Mouse (Mus musculus): ENCODE data around the gene Smtn. TPM values are rescaled to one million over a fixed set of nuclear protein-coding genes. Genes with fewer than 3 reads are reported as not detected.

Smtn gene
- polyA plus RNA-seq, 1 experiment from 2014 or later, result 108 TPM

DNA sequence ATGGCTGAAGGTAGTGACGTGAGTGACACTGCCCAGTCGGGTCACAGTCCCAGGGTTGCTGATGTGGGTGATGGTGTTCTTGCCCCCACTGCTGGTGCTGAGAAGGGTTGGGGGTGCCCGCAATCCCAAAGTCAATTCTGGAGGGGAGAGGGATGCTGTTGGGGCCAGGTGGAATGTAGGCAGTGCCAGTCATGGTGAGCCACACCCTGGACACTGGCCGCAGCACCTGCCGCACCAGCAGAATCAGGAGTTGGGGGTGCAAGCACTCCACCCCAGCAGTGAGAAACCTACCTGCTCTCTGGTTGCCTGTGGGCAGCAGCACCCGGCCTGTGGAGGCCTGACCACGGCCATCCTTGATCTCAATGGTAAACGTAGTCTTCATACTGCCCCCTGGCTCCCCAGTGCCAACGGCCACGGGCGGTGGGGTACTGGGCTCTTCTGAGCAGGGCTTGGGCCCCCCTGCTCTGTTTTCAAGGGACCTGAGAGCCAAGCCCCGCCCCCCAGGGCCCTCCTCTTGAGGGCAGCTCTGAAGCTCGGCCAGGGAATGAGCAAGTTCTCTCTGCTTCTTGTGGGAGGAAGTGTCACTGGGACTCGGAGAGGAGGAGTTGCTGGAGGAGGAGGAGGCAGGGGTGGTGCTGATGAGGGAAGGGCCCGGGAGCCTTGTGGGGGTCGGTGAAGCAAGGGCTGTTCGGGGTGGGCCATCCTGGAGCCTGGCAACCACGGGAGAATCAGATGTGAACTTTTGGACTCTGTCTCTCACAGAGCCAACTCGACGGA is 10.7 kb downstream of the Smtn start:
- H3K27ac ChIP-seq (ENCODE audit: low read depth), result no peak overlapping the region
- no peak overlapping the region for H3K9ac ChIP-seq
- TF ChIP-seq CTCF (IDR thresholded peaks at IDR 0.05; ENCODE audit: low read depth), result no peak
- peaks cover 98% of the 10 kb centered on the region for H3K36me3 ChIP-seq (ENCODE audit: insufficient read depth)
- H3K27me3 ChIP-seq (ENCODE audit: insufficient read depth, low read length), result no peaks in the 10 kb centered on the region
- H3K4me3 ChIP-seq (ENCODE audit: low read depth, low read length), result no peak overlapping the region
- DNase-seq (no peak), ATAC-seq (ENCODE audit: insufficient read depth) (no peak)
- H3K9me3 ChIP-seq (ENCODE audit: low read depth, low read length), result no peaks in the 10 kb centered on the region
- H3K4me2 ChIP-seq, result no peak overlapping the region
- H3K4me1 ChIP-seq (ENCODE audit: insufficient read depth), result no peaks in the 10 kb centered on the region
- 76% methylated on average over 20 of the region's 20 CpGs for WGBS

DNA sequence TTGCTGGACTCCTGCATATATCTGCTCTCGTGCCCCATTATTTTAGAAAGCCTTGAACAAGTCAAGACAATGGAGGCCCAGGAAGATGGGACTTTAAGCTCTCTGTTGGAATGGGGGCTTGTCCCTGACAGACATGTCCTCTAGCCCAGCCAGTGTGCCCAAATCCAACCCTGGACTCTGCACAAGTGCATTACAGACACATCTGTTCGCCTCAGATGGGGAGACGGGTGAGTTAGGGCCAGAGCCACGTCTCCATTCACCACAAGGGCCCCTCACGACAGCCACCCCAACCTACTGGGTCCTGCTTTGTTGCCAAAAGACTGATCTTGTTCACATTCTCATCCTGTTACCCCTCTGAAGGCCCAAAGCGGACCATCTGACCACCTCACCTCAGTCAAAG is 12.2 kb downstream of the Smtn start:
- H3K4me1 ChIP-seq (ENCODE audit: insufficient read depth), result no peaks in the 10 kb centered on the region
- H3K27ac ChIP-seq (ENCODE audit: low read depth), result no peak overlapping the region
- peaks cover 98% of the 10 kb centered on the region for H3K36me3 ChIP-seq (ENCODE audit: insufficient read depth)
- DNase-seq, result no peak
- H3K27me3 ChIP-seq (ENCODE audit: insufficient read depth, low read length), result no peaks in the 10 kb centered on the region
- H3K9me3 ChIP-seq (ENCODE audit: low read depth, low read length), result no peaks in the 10 kb centered on the region
- WGBS, result 86% methylated on average over 6 of the region's 6 CpGs
- no peak overlapping the region for H3K4me3 ChIP-seq (ENCODE audit: low read depth, low read length)
- no peak for TF ChIP-seq CTCF (IDR thresholded peaks at IDR 0.05; ENCODE audit: low read depth)
- H3K4me2 ChIP-seq, result no peak overlapping the region
- no peak overlapping the region for H3K9ac ChIP-seq
- no peak for ATAC-seq (ENCODE audit: insufficient read depth)

DNA sequence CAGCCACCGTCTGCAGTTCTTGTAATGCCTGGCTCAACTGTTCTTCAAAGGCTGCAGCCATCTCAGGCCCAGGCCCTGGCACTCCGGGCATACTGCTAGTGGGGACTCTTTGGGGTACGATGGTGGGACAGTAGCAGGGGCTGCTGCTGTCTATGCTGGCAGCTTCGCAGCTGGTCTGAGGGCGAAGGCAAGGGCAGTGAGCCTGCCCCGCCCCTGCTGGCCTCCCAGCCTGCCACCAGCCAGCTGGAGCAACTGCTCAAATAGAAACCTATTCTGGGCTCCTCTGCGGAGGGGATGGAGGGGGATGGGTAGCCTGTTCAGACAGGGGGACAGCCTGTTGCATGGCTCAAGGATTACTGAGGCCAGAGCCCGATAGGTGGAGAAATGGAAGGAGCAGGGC is 12.6 kb downstream of the Smtn start:
- Histone ChIP-seq H3K27ac (ENCODE audit: low read depth) (no peak overlapping the region), H3K9me3 (ENCODE audit: low read depth, low read length) (no peaks in the 10 kb centered on the region), H3K4me3 (ENCODE audit: low read depth, low read length) (no peak overlapping the region), H3K4me2 (no peak overlapping the region), H3K27me3 (ENCODE audit: insufficient read depth, low read length) (no peaks in the 10 kb centered on the region), H3K9ac (no peak overlapping the region), H3K36me3 (ENCODE audit: insufficient read depth) (peaks cover 98% of the 10 kb centered on the region), H3K4me1 (ENCODE audit: insufficient read depth) (no peaks in the 10 kb centered on the region)
- 81% methylated on average over 8 of the region's 8 CpGs for WGBS
- TF ChIP-seq CTCF (IDR thresholded peaks at IDR 0.05; ENCODE audit: low read depth), result no peak
- no peak for DNase-seq
- ATAC-seq (ENCODE audit: insufficient read depth), result no peak

DNA sequence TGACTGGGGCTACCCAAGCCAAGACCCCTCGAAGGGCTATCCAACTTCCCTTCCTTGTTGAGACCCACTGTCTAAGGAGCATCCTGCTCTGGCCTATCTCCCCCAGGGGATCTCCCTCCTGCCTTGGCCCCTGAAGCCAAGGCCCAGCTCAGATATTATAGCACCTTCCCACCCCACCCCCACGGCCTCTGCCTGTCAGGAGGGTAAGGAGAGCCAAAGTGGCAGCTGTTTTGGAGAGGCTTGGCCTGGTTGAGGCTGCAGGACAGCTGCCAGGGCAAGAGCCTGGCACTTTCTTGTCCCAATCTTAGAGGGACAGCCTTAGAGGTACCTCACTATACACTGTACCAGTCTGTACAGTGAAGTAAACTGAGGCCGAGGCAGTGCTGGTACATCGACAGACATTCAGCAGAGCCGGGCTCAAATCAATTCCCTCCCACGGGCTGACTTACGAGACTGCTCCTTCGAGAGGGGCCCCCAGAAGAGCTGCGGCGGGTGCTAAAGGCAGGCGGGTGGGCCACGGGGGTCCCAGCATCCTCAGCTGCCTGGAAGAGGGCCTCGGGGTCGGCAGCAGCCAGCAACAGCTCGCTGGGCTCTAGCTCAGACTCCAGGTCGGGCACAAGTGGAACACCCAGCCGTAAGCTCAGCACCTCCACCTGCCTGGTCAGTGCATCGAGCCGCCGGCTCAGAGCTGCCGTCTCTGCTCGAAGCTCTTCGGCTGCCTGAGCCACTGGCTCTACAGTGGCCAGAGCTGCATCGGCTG is 13.3 kb downstream of the Smtn start:
- Histone ChIP-seq H3K27me3 (ENCODE audit: insufficient read depth, low read length) (no peaks in the 10 kb centered on the region), H3K4me3 (ENCODE audit: low read depth, low read length) (no peak overlapping the region), H3K9me3 (ENCODE audit: low read depth, low read length) (no peaks in the 10 kb centered on the region), H3K4me1 (ENCODE audit: insufficient read depth) (no peaks in the 10 kb centered on the region), H3K4me2 (no peak overlapping the region), H3K27ac (ENCODE audit: low read depth) (no peak overlapping the region), H3K9ac (no peak overlapping the region), H3K36me3 (ENCODE audit: insufficient read depth) (peaks cover 98% of the 10 kb centered on the region)
- TF ChIP-seq CTCF (IDR thresholded peaks at IDR 0.05; ENCODE audit: low read depth), result no peak
- 88% methylated on average over 24 of the region's 24 CpGs for WGBS
- no peak for DNase-seq
- no peak for ATAC-seq (ENCODE audit: insufficient read depth)

DNA sequence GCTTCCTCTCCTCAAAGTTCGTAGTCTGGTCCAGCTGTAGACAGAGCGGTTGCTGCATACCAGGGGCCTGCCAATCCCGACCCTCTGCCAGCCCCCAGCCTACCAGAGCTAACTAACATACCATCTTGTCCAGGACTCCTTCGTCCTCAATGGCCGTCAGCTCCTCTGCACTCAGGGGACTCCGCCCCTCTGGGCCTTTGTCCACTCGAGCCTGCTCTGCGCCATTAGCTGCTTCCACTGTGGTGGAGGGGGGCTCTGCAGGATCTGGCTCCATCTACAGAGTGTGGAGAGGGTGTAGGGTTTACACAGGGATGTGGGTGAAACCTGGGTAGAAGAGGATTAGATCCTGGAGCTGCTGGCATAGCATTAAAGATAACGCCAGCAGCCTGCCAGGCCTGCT is 14.2 kb downstream of the Smtn start:
- H3K36me3 ChIP-seq (ENCODE audit: insufficient read depth), result peaks cover 98% of the 10 kb centered on the region
- no peak overlapping the region for H3K4me3 ChIP-seq (ENCODE audit: low read depth, low read length)
- no peak overlapping the region for H3K4me2 ChIP-seq
- no peaks in the 10 kb centered on the region for H3K27me3 ChIP-seq (ENCODE audit: insufficient read depth, low read length)
- DNase-seq (no peak), ATAC-seq (ENCODE audit: insufficient read depth) (no peak)
- no peaks in the 10 kb centered on the region for H3K9me3 ChIP-seq (ENCODE audit: low read depth, low read length)
- WGBS, result 74% methylated on average over 9 of the region's 9 CpGs
- H3K27ac ChIP-seq (ENCODE audit: low read depth), result no peak overlapping the region
- no peaks in the 10 kb centered on the region for H3K4me1 ChIP-seq (ENCODE audit: insufficient read depth)
- H3K9ac ChIP-seq, result no peak overlapping the region
- no peak for TF ChIP-seq CTCF (IDR thresholded peaks at IDR 0.05; ENCODE audit: low read depth)

DNA sequence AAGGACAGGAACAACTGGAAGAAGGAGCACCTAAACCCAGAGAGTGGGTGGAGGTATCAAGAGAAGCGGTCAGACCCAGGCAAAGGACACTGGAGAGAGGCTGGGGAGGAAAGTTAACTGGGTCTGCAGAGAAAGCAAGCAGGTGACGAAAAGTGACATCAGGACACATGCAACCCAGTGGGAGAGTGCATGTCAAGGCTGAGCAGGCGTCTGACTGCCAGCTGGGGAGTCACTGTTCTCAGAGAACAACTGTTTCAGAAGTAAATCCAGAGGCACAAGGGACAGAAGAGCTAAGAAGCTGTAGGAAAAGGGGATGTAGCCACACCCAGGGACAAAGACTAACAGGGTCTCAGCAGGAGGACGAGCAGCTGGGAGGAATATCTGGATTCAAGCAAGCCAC is 14.9 kb downstream of the Smtn start:
- no peak for ATAC-seq (ENCODE audit: insufficient read depth)
- Histone ChIP-seq H3K36me3 (ENCODE audit: insufficient read depth) (peaks cover 98% of the 10 kb centered on the region), H3K4me1 (ENCODE audit: insufficient read depth) (no peaks in the 10 kb centered on the region), H3K27me3 (ENCODE audit: insufficient read depth, low read length) (no peaks in the 10 kb centered on the region), H3K4me2 (no peak overlapping the region), H3K27ac (ENCODE audit: low read depth) (no peak overlapping the region), H3K9me3 (ENCODE audit: low read depth, low read length) (no peaks in the 10 kb centered on the region), H3K4me3 (ENCODE audit: low read depth, low read length) (no peak overlapping the region), H3K9ac (no peak overlapping the region)
- TF ChIP-seq CTCF (IDR thresholded peaks at IDR 0.05; ENCODE audit: low read depth), result no peak
- DNase-seq, result no peak
- 76% methylated on average over 4 of the region's 4 CpGs for WGBS

DNA sequence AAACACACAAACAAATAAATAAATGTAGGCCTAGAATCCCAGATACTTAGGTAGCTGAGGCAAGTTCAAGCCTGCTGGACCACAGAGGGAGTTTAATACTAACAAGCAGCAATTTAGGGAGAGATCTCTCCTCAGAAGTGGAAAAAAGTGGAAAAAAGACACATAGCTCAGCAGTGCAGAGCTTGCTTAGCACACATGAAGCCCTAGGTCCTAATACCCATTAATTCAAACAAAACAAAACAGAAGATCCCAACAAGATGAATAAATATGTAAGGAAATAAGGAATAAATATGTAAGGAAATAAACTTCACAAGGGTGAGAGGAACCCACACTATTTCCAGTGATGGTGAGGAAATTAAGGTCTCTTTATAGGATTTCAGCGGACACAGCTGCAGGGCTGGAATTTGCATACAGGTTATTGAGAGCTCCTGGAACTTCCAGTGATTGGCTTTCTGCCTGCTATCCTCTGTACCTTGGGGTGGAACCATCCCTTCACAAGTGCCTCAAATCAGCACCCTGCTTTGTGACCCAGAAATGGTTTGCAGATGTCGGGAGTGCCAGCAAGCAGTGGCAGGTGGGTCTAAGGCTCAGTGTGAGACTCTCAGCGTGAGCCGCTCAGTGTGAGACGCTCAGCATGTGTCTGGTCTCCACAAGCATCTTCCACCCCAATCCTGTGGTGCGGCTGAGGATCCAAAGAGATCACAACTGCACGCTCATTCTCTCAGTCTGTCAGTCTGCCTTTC is 16.4 kb downstream of the Smtn start:
- WGBS, result 81% methylated on average over 7 of the region's 7 CpGs
- H3K4me3 ChIP-seq (ENCODE audit: low read depth, low read length), result no peak overlapping the region
- H3K4me2 ChIP-seq, result no peak overlapping the region
- H3K9ac ChIP-seq, result no peak overlapping the region
- no peak for TF ChIP-seq CTCF (IDR thresholded peaks at IDR 0.05; ENCODE audit: low read depth)
- ATAC-seq (ENCODE audit: insufficient read depth) (no peak), DNase-seq (no peak)
- no peaks in the 10 kb centered on the region for H3K9me3 ChIP-seq (ENCODE audit: low read depth, low read length)
- H3K27me3 ChIP-seq (ENCODE audit: insufficient read depth, low read length), result no peaks in the 10 kb centered on the region
- peaks cover 98% of the 10 kb centered on the region for H3K36me3 ChIP-seq (ENCODE audit: insufficient read depth)
- H3K27ac ChIP-seq (ENCODE audit: low read depth), result no peak overlapping the region
- no peaks in the 10 kb centered on the region for H3K4me1 ChIP-seq (ENCODE audit: insufficient read depth)

Data from lung, embryonic 14.5 days (tissue).